Mouse (Mus musculus) kidney, adult 2 months (tissue): ENCODE results near the gene Smim14.
"Not testable (repeated sequence)": the region's sequence is repeated elsewhere in the genome, so short reads cannot be mapped to it uniquely, and the experiment has no call there.

ENCODE experiments used
- CTCF ChIP-seq: fragments of 200-500 bp; conservative IDR thresholded peaks from 2 replicates; pipeline ENCODE4 v1.5.1; 2011; ENCODE audit warnings: low read depth, mild to moderate bottlenecking, control low read depth, low read length, moderate library complexity, mixed read lengths; ENCODE audit not compliant: insufficient read depth, insufficient read length
- POLR2A ChIP-seq: fragments of 200-500 bp; IDR thresholded peaks from one replicate; pipeline ENCODE4 v1.6.1; 2011; ENCODE audit warnings: low read depth, low read length, control low read depth

- not testable (repeated sequence) for TF ChIP-seq CTCF, POLR2A
Observed at GRCm38 (mm10) chr5:65536068-65536465, 917 bp downstream of the Smim14 start.
